Mouse (Mus musculus) layer of hippocampus, adult 9-11 months (tissue): ENCODE data around the gene Rps15.

Experiments
- DNase-seq: peaks from one replicate; pipeline ENCODE4 v3.0.0; 2022

The Rps15 gene

DNA sequence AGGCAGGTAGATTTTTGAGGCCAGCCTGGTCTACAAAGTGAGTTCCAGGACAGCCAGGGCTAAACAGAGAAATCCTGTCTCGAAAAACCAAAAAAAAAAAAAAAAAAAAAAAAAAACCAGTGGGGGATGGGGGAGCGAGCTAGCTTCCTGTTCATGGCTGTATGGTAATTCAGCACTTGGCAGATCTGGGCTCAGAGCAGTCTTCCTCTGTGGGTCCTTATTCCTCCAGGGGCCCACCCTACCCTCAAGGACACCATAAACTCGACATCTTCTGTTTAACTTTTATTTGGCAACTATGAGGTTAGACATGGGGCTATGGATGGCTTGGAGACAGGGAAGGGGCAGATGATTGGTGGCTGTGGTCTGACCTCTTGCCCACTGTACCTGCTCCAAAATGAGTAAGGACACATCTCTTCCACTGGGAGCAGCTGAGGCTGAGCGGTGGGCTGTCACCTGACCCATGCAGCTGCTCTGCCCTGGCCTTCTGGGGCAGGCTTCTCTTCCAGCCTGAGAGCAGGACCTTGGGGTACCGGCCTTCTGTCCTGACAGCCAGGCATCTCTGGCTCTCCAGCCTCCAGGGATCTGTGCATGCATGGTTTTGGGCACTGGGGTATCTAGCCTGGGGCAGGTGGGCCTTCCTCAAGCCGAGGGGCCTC is 28.9 kb downstream of the Rps15 start:
- no peak for DNase-seq

DNA sequence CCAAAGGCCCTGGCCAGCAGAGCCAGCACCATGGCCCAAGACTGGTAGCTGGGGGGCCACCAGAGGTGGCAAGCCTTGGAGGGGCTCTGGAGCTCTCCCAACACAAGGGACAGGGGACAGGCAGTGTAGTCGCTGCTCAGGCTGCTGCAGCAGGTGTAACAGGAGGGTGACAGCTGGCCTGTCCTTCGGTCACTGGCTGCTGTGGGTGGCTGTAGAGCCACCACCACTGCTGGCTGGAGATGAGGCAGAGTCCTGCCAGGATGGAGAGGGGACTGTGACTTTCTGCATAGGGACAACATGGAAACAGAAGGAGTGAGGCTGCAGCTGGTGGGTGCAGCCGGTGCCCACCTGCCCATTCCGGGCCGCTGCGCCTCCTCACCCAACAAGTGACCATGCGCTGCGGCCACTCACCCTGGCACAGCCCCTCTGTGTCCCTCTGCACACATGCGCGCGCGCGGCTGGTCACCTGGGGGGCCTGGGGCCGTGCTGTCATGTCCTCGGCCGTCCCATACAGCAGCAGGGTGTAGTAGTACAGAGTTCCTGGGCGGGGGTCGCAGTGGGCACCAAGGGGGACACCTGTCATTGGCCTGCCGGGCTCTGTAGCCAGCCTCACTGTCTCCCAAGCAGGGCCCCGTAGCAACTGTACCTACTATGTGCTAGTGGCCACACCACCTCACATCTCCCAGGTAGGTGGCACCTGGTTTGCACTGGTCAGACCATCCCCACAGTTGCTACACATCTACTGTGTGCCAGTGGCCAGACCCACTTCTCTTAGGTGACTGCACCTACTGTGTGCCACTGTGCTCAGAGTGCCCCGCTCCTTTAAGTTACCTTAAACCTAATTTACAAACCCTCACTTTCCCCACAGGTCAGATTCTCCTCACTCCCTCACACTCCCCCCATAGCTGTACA is 29.7 kb downstream of the Rps15 start:
- DNase-seq = no peak

DNA sequence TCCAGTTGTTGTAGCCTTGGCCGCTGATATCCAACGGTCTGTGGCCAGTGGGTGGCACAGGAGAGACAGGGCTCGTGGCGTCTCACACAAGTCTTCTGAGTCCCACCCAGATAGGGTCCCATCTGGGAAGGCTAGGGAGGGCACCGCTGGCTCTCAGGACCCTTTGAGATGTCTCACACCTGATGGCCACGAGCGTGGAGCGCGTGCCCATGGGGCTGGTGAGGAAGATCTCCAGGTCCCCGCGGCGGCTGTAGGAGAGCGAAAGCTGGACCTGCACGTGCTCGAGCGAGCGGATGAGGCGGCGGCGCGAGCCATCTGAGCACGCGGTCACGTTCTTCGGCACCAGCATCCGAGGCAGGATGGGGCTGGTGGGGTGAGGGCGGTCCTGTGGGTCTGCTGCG is 30.6 kb downstream of the Rps15 start:
- DNase-seq = no peak

DNA sequence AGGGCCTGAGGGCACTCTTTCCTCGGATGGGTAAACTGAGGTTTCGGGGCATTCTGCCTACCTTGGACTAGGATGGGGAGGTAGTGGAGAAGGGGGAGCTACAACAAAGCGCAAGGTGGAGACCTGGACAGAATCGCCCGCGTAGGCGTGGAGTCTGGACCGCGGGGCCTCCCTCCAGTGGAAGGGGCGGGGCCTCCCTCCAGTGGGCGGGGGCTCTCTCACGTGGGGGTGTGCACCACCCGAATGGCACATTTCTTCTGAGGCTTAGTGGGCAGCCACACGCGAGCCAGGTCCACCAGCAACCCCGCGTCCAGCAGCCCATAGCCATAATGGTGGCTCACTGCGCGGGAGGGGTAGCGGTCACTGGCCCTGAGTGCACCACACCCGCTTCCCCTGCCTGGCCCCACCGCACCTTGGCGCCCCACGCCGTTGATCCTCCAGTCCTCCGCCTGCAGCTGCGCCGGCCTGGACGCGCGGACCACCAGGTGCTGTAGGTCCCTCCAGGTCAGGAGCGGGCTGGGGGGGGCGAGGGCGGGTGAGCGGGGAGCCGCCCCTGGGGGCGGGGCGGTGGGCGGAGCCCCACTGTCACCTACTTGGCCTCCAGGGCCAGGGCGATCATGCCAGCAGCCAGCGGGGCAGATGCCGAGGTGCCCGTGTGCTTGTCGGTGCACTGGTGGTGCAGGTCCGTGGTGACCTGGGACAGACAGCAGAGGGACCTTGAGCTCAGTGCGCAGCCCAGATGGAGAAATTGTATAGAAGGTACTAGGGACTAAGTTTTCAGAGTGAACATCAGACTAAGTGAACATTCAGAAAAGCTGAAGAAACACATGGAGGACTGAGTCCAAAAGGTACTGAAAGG is 31.2 kb downstream of the Rps15 start:
- DNase-seq = no peak

DNA sequence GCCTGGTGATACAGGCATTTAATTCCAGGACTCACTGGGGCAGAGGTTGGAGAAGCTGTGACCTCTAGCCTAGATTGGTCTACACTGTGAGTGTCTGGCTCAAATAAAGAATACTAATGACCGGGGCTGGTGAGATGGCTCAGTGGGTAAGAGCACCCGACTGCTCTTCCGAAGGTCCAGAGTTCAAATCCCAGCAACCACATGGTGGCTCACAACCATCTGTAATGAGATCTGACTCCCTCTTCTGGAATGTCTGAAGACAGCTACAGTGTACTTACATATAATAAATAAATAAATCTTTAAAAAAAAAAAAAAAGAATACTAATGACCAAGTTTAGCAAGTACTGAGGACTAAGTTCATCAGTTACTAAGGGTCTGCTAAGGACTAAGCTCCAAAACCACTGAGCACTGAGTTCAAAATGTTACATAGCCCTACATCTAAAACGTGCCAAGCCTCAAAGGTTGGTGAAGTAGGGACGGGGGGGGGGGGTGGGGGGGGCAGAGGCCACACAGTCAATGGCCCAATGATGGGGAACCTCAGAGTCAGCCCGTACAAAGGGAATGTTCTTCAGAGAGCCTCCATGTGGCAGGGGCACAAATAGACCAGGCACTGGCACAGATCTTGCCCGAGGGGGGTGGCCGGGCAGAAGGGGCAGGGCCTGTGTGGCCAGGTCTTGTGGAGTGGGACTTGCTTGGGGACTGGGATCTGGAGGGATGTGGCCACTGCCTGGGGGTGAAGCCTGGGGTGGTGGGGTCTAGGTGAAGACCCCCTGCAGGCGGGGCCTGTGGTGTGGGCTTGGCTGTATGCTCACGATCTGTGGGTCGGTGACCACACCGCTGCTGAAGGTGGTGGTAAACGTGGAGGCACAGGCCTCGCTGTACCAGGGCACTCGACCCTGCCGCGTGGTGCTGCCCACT is 32.1 kb downstream of the Rps15 start:
- DNase-seq = no peak

DNA sequence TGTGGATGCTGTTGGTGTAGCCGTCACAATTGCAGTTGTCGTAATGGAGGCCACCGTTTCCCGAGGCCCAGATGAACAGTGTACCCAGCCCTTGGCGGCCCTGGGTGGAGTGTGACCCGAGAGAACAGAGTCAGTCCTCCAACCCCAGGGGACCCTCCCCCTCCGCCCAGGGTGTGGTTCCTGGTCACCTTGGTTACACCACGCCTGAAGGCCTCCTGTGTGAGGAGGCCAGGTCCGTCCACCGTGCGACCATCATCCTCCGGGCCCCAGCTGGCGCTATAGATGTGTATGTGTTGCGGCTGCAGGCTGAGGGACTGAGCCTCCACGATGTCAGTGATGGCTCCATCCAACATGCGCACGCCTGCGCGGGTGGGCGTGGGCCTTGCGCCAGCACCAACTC is 32.8 kb downstream of the Rps15 start:
- no peak for DNase-seq

DNA sequence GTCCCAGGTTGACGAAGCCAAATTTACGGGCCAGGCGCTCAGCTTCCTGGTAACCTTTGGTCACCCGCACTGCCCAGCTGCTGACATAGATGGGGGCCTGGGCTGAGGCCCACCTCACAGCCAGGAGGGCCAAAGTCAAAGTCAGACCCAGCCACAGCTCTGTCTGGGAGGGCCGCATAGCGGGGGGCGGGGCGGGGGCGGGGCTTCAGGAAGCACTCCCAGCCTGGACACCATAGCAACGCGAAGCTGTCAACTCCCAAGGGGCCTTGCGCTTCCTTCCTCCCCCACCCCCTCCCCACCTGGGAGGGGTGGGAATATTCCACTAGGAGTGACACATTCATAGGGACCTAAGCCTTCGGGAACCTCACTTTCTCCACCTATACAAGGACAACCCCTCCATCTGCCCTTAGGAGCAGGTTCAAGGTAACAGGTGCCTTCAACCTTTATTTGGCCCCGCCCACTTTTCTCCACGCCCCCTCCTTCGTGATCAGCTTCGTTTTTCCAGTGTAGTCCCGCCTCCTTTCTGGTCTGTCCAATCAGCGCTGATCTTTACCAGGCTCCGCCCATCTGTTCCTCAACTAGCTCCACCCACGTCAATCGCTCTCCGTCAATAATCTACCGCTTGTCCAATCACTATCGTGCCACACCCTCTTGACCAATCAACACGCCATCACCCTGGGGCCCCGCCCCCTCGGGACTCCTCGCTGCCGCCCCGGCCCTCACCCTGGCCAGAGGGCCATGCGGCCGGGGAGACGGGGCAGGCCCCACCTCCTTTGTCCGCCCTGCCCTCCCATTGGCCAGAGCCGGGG is 37.2 kb downstream of the Rps15 start, which contains the start of the genes Pcsk4 and Reep6:
Gene Pcsk4, minus strand, starts transcription at position 226 of the 809 bp plus-strand sequence.
Gene Reep6, plus strand, starts transcription at position 681 of the 809 bp plus-strand sequence.
- DNase-seq = peak; percentile 98

DNA sequence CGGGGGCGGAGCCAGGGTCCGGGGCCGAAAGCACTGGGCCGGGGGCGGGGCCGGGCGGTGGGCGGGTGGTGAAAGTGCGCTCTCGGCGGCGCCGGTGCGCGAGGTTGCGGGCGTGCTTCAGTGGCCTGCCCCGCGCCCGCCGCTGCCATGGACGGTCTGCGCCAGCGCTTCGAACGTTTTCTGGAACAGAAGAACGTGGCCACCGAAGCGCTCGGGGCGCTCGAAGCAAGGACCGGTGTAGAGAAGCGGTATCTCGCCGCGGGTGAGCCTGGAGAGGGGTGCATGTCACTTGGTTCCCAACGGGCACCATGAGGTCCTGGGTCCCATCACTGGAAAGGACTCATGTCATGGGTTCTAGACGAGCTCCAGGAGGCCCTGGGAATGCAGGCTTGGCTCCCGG is 37.8 kb downstream of the Rps15 start:
- no peak for DNase-seq

DNA sequence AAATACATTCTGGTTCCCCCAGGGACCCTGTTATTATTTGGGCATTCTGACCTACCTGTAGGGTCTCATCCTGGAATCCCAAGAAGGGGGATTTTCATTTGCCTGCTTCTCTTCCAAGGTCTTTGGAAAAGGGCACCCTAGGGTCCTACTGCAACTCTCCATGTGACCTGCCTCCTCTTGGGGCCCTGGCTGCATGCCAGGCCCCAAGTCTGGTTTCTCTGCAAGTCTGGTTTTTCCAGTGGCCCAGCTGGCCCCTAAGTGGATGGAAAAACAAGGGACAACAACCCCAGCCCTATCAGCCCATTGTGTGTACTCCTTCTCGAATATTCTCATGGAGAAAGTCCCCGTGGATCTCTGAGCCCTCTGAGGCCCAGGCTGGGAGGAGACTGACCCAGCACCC is 38.6 kb downstream of the Rps15 start:
- no peak for DNase-seq

DNA sequence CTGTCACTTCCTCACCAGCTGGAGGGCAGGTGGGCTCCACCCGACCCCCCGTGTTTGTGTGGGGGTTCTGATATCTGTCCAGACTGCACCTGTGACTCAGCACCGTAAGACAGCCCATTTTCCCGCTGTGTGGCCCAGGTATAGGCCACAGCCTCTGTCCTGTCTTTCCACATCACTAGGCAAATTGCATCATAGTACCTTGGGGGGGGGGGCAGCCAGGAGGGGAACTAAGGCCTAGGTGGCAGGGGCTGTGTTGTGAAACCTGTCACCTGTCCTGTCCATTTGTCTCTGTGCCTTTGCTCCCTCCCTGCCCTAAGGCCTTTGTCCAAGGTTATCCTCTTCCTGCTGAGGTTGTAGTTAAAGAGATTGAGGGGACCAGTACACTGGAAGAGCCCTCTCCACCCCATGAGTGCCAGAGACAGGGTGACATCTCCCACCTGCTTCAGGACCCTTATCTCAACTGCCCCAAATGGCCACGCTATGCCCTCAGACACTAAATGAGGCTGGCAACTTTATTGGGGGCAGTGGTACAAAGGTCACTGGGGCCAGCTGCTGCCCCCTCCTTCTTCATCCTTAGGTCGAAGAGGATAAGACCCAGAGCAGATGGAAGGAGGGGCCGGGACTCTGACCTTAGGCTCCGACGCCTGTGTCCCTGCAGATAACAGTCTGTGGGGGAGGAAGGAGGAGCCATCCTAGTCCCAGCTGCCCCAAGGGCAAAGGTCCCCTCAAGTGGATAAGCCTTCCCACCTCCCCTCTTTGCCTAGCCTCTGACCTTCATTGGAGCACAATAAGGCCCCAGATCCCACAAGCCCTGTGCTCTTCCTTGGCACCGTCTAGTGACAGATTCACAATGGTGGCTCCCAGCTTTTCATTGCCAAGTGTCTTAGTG is 39.6 kb downstream of the Rps15 start:
- DNase-seq = no peak

DNA sequence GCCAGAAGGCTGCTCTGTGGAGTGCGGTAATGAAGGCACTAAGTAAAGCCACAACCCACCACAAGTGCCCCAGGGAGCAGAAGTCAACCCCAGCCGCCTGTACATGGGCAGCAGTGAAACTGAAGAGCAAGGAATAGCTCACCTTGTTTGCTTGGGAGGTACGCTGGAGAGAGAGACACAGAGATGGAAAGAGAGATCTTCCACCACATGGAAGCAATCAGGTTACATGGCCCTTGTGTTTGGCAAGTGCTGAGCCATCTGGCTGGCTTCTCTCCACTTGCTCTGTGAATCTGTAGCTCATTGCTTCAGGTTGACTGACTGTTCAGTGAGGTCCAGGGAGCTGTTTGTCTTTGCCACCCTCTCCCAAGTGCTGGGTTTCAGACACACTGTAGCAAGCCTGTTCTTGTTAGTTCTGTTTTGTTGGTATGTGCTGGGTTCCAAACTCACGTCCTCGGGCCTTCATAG is 40.3 kb downstream of the Rps15 start:
- no peak for DNase-seq

DNA sequence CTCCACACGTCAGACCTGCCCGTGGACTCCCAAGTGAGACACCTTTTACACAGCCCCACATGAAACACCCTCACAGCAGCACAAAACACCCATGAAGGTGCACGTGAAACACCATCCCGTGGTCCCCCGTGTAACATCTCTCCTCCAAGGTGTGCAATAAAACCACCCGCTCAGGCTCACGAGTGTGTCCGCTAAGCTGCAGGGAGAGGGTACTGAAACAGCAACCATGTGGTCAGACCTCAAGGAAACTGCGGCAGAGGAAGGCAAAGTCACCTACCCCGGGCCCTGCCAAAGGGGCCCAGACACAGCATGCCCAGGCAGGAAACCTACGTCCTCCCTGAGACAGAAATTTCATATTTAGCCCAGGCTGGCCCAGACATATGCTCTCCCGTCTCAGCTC is 44.0 kb downstream of the Rps15 start:
- DNase-seq = no peak

DNA sequence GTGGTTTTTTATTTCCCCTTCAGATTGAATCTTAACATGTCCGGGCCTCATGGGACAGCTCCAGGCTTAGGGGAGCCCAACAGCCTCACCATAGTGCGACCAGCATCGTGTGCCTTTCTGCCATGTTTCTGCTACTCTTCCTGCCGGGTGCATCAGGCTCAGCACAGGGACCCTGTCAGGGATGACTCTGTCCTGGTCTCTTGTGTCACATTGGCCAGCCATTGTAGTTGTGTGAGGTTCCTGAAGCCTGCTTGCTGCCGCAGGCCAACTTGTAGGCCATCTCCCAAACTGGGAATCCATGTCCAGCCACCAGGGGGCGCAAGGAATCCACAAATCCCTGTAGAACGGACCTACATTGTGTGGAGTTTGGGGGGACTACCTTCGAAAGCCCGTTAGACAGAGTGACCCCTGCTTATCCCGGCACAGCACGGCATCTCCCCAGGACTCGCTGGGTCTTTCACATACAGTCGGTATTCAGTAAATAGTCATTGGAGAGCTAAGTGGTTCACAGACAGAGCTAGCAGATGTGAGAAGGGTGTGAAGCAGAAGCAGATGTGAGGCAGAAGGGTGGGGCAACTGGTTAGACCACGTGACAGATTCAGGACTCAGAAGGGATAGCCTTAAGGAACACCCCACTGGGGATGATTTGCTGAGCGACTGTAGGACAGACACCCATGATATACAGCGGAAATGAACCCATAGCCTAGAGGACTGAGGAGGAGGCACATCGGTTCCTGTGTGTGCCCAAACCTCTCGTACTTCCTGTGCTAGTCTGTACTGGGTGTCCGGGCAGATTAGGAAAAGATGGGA is 47.9 kb downstream of the Rps15 start:
- DNase-seq = peak; percentile 76

DNA sequence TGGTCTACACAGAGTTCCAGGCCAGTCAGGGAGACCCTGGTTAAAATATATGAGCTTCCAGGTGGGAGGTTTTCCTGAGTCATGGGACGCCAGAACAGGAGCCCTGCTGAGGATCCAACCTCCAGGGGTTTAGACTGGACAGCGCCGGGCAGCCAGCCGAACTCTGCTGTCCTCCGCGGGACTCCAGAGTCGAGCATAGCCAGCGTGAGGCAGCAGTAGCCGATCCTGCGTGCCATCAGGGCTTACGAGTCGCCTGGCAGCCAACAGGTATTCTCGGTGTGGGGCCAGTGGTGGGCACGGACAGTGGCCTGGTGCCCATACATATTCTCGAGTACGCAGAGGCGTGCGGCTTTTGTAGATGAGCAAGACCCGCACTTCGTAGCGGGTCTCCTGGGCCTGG is 48.8 kb downstream of the Rps15 start:
- no peak for DNase-seq

DNA sequence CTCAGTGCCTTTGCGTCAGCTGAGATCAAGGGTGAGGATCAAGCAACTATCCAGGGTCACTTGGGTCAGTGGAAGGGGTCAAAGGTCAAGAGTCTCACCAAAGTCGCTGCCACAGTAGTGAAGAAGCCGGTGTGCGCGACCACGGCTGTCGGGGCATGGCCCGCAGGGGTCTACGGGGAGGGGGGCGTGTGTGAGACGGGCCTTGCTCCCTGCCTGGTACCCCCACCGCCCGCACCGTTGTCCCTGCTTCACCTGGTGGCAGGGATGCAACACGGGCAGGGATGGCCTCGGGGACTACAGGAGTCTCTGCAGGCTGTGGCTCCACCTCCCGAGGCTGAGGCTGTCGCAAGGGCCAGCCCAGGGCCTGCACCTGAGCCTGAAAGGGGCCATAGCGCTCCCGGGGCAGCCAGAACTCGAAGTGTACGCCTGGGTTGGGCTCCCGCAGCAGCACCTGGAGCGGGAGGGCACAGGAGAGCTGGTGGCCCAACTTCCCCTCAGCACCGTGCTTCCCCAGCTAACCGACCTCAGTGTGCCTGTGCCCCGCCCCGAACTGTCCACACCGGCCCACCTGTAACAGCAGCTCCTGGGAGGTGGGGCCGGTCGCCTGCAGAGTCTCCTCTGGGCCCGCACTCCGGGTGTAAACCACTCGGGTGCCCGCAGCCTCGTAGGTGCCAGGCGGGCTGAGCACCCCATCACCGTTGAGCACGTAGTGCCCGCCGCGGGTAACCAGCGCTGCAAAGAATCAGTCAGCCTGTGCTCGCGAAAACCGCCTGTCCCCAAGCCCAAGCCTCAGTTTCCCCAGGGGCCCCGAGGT is 49.4 kb downstream of the Rps15 start:
- no peak for DNase-seq

DNA sequence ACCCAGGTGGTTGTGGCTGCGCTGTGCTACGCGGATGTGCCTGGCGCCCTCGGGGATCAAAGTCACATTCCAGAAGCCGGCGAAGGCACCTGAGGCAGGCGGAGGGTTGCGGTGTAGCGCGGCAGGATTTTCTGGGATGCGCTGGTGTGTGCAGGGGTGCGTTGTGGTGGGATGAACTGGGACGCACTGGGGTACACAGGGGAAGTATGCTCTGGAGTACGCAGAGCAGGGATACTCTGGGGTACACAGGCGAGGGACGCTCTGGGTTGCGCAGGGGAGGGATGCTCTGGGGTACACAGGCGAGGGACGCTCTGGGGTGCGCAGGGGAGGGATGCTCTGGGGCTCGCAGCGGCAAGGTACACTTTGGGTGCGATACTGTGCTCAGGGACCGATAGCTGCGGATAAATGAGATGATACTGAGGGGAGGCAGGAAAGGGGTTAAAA is 50.1 kb downstream of the Rps15 start:
- no peak for DNase-seq

DNA sequence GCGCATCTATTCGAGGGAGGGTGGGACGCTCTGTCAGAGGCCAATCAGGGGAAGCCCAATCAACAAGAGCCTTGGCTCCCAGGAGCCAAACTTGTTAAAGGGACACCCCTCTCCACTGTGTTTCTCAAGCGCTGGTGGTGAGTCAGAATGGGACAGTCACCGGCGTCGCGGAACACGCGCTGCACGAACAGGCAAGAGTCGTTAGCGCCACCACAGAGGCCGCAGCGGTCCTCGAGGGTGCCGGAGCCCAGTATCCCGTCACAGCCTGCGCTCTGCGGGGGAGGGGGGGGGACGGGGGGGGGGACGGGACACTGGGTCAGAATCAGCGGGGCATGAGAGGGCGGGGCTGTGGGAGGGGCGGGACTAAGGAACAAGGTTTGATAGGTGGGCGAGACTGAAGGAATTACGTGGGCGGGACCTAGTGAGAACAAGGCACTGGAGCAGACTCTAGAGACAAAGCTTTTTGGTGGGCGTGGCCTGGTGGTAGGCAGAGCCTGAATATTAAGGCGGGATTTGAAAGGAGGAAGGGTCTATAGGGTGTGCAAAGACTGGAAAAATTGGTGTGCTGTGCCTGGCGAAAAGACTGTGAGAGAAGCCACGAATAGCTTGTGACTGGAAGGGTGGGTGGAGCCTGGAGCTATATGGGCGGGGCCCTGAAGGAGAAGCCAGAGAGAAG is 50.6 kb downstream of the Rps15 start:
- DNase-seq = no peak
